Mouse (Mus musculus): ENCODE measurements at regions not wholly inside any gene's neighbourhood (a gene's known extent, or its start where the extent isn't known, plus 50 kb on each side); places are given as distances from the start of the nearest gene placed in this dataset.

GRCm38 (mm10) chr7:111413745-111414144, 330.9 kb upstream of the Eif4g2 start:
- TF ChIP-seq CTCF (IDR thresholded peaks at IDR 0.05; ENCODE audit: extremely low read depth, insufficient read length, insufficient replicate concordance, low read depth, low read length) (no peak), POLR2A (IDR thresholded peaks at IDR 0.05; ENCODE audit: low read depth, low read length) (no peak)
